ENCODE assay signal across 8 mouse cellular contexts in genomic region chr3:52180785-52181184, GRCm38 (mm10).
A peak's percentile ranks its signal among the peaks of the same experiment; 100 is the strongest.
DNase-seq lines count a peak whose midpoint lies in the region; ATAC-seq and TF ChIP-seq lines count a peak whose summit lies in the region.

No protein-coding gene starts in this region.

- peak overlapping the region; percentile 7 for H3K4me2 ChIP-seq in forebrain, embryonic 16.5 days (ENCODE audit: low read length)

- intact Hi-C loops in heart, postnatal 36 days (cut with DNase I): loop anchor here (2.0 to 5.0 kb wide), 2 partner anchors 76 to 133 kb away; partner anchors contain the start of gene Maml3

- peak; percentile 67 for DNase-seq in ZHBTc4 (ENCODE audit: low read depth, low spot score)
- peak; percentile 83 to 92 for DNase-seq in cerebellum, adult 2 months
- DNase-seq in heart, postnatal 36 days: peak; percentile 78 to 80
- peak; percentile 58 to 63 for DNase-seq in layer of hippocampus, postnatal 10 days (ENCODE audit: low spot score in 2 of 2)
- DNase-seq in midbrain, embryonic 10.5 days (ENCODE audit: low spot score): peak; percentile 64
- DNase-seq in thymus, postnatal 0 days (ENCODE audit: low spot score): no peak

- peak; percentile 77 for ATAC-seq in forebrain, embryonic 16.5 days

- no peaks in the 10 kb centered on the region for H3K27me3 ChIP-seq in cerebellum, adult 2 months (ENCODE audit: control insufficient read depth, insufficient read depth, low read length)
- H3K27me3 ChIP-seq in forebrain, embryonic 16.5 days (replicated peaks; ENCODE audit: control insufficient read depth, insufficient read depth, low read length): no peaks in the 10 kb centered on the region
- no peaks in the 10 kb centered on the region for H3K27me3 ChIP-seq in midbrain, embryonic 10.5 days (ENCODE audit: low read depth, poor library complexity, severe bottlenecking)
- H3K27me3 ChIP-seq in small intestine, adult 2 months (ENCODE audit: control insufficient read depth, insufficient read depth, low read length): no peaks in the 10 kb centered on the region

- peaks cover 11% of the 10 kb centered on the region for H3K4me1 ChIP-seq in cerebellum, adult 2 months (ENCODE audit: control insufficient read depth, insufficient read depth, low read length)
- H3K4me1 ChIP-seq in forebrain, embryonic 16.5 days (replicated peaks; ENCODE audit: control insufficient read depth, insufficient read depth, low read length): peaks cover 28% of the 10 kb centered on the region
- H3K4me1 ChIP-seq in midbrain, embryonic 10.5 days: peaks cover 69% of the 10 kb centered on the region
- peaks cover 10% of the 10 kb centered on the region for H3K4me1 ChIP-seq in small intestine, adult 2 months (ENCODE audit: control insufficient read depth, insufficient read depth, insufficient read length, low read length)

- 3% methylated on average over 10 of the region's 10 CpGs for WGBS in cerebellum, adult 2 months
- WGBS in forebrain, embryonic 16.5 days: 18% methylated on average over 10 of the region's 10 CpGs
- WGBS in midbrain, embryonic 10.5 days: 48% methylated on average over 10 of the region's 10 CpGs
- WGBS in small intestine, adult 2 months: 27% methylated on average over 10 of the region's 10 CpGs

- no peak for TF ChIP-seq POLR2A in cerebellum, adult 2 months (IDR thresholded peaks at IDR 0.05; ENCODE audit: borderline replicate concordance, insufficient read depth, low read length)
- TF ChIP-seq POLR2A in small intestine, adult 2 months (IDR thresholded peaks at IDR 0.05; ENCODE audit: low read depth, low read length): no peak

- H3K4me3 ChIP-seq in cerebellum, adult 2 months (replicated peaks; ENCODE audit: insufficient read depth, low read depth, low read length): no peak overlapping the region
- H3K4me3 ChIP-seq in forebrain, embryonic 16.5 days (replicated peaks; ENCODE audit: low read length): no peak overlapping the region
- no peak overlapping the region for H3K4me3 ChIP-seq in midbrain, embryonic 10.5 days
- H3K4me3 ChIP-seq in small intestine, adult 2 months (ENCODE audit: low read depth, low read length): no peak overlapping the region

- no peak for TF ChIP-seq CTCF in cerebellum, adult 2 months (IDR thresholded peaks at IDR 0.05; ENCODE audit: borderline replicate concordance, insufficient read depth, low read depth, low read length)
- 0 out of 2 replicates have a peak, but pooled peaks have one; percentile 6 for TF ChIP-seq CTCF in small intestine, adult 2 months (IDR thresholded peaks at IDR 0.05; ENCODE audit: extremely low read depth, insufficient read length, insufficient replicate concordance, low read depth, low read length)

- H3K36me3 ChIP-seq in forebrain, embryonic 16.5 days (ENCODE audit: control insufficient read depth, insufficient read depth): no peaks in the 10 kb centered on the region
- no peaks in the 10 kb centered on the region for H3K36me3 ChIP-seq in midbrain, embryonic 10.5 days
- H3K36me3 ChIP-seq in small intestine, adult 2 months (ENCODE audit: control insufficient read depth, insufficient read depth, low read length): no peaks in the 10 kb centered on the region

- H3K9me3 ChIP-seq in forebrain, embryonic 16.5 days (ENCODE audit: control insufficient read depth, low read length): no peaks in the 10 kb centered on the region
- no peaks in the 10 kb centered on the region for H3K9me3 ChIP-seq in midbrain, embryonic 10.5 days (replicated peaks)

- peak overlapping the region; percentile 29; the same call in 1 of the 2 replicates for H3K9ac ChIP-seq in forebrain, embryonic 16.5 days (replicated peaks; ENCODE audit: low read depth, low read length)

- H3K27ac ChIP-seq in cerebellum, adult 2 months (ENCODE audit: insufficient read depth, low read length): peak overlapping the region; percentile 36
- H3K27ac ChIP-seq in forebrain, embryonic 16.5 days (ENCODE audit: low read length): peak overlapping the region; percentile 94
- H3K27ac ChIP-seq in midbrain, embryonic 10.5 days (replicated peaks): peak overlapping the region; percentile 93
- peak overlapping the region; percentile 51 for H3K27ac ChIP-seq in small intestine, adult 2 months (ENCODE audit: insufficient read depth, low read depth, low read length)

Comparison
In these comparisons a context has a peak if more than half of its experiments do, and no peak if none do; other contexts are left out.
1. H3K27ac ChIP-seq: peak in every context shown above with its lines; median percentile 94 in forebrain, embryonic 16.5 days; 93 in midbrain, embryonic 10.5 days; 51 in small intestine, adult 2 months; 36 in cerebellum, adult 2 months.